Mouse (Mus musculus): ENCODE measurements around the gene Cdk11b. TPM values are rescaled to one million over a fixed set of nuclear protein-coding genes. Genes with fewer than 3 reads are reported as not detected.
"Not testable (repeated sequence)": the region's sequence is repeated elsewhere in the genome, so short reads cannot be mapped to it uniquely, and the experiment has no call there.

Cdk11b gene
- total RNA-seq, 4 experiments from 2014 or later: 43.1 to 56.6 (median 47.3) TPM

GRCm38 (mm10) chr4:155668689-155669597 lies 44.3 kb downstream of the Cdk11b start, which contains the start of gene Mib2:
Mib2 (minus strand) TSS chr4:155669198.
- peak; percentile 94 for DNase-seq

- no peak for DNase-seq
These were observed 45.0 kb downstream of the Cdk11b start for GRCm38 (mm10) chr4:155669598-155670075.

- not testable (repeated sequence) for DNase-seq
These were observed 45.6 kb downstream of the Cdk11b start for GRCm38 (mm10) chr4:155670236-155670635.

GRCm38 (mm10) chr4:155672082-155672481 lies 47.4 kb downstream of the Cdk11b start:
- no peak for DNase-seq

- DNase-seq: no peak
These were observed 51.3 kb downstream of the Cdk11b start for GRCm38 (mm10) chr4:155675991-155676390.

GRCm38 (mm10) chr4:155683670-155684277 lies 59.1 kb downstream of the Cdk11b start:
- not testable (repeated sequence) for DNase-seq

- DNase-seq: not testable (repeated sequence)
These were observed 63.1 kb downstream of the Cdk11b start for GRCm38 (mm10) chr4:155687764-155688163.

- DNase-seq: no peak
These were observed 66.1 kb downstream of the Cdk11b start for GRCm38 (mm10) chr4:155690571-155691375.

- no peak for DNase-seq
These were observed 67.8 kb downstream of the Cdk11b start for GRCm38 (mm10) chr4:155692421-155692820.

GRCm38 (mm10) chr4:155694111-155694481 lies 69.4 kb downstream of the Cdk11b start, which contains the start of gene Fndc10:
Fndc10 (plus strand) TSS chr4:155694342.
- DNase-seq: peak; percentile 59

- peak; percentile 57 for DNase-seq
These were observed 70.1 kb downstream of the Cdk11b start for GRCm38 (mm10) chr4:155694482-155695401.

GRCm38 (mm10) chr4:155695531-155696062 lies 70.9 kb downstream of the Cdk11b start:
- DNase-seq: no peak

- DNase-seq: peak; percentile 53
These were observed 71.9 kb downstream of the Cdk11b start for GRCm38 (mm10) chr4:155696261-155697255.

Other genes starting within 250 kb of the Cdk11b start
- gene Gabrd, start 226.7 kb upstream of the Cdk11b start, total RNA-seq (2022): under 1 TPM in 3 of 4 experiments, not detected in 1; 0.17 to 0.40 (median 0.24) TPM
- 1 to 10 TPM; 1.0 to 3.4 (median 1.4) TPM for gene Cfap74, start 215.7 kb upstream of the Cdk11b start, total RNA-seq (2022)
- gene Tmem52, start 155.7 kb upstream of the Cdk11b start, total RNA-seq (2022): 10 to 100 TPM in 3 of 4 experiments, 1 to 10 TPM in 1; 5.8 to 48.6 (median 27.3) TPM
- 100 to 1,000 TPM; 344 to 487 (median 448) TPM for gene Gnb1, start 133.5 kb upstream of the Cdk11b start, total RNA-seq (2022)
- 100 to 1,000 TPM; 155 to 289 (median 213) TPM for gene Nadk, start 62.5 kb upstream of the Cdk11b start, total RNA-seq (2022)
- 10 to 100 TPM; 38.8 to 54.2 (median 44.9) TPM for gene Slc35e2, start 23.4 kb upstream of the Cdk11b start, total RNA-seq (2022)
- not detected for gene Gm10563, start 20.6 kb downstream of the Cdk11b start, total RNA-seq (2022)
- gene Mmp23, start 28.5 kb downstream of the Cdk11b start, total RNA-seq (2022): 1 to 10 TPM; 4.8 to 8.4 (median 6.7) TPM
- gene Mib2, start 44.3 kb downstream of the Cdk11b start, total RNA-seq (2022): 10 to 100 TPM; 53.5 to 74.5 (median 61.5) TPM
- 10 to 100 TPM; 67.7 to 72.0 (median 69.9) TPM for gene Fndc10, start 69.5 kb downstream of the Cdk11b start, total RNA-seq (2022)
- 100 to 1,000 TPM; 106 to 127 (median 114) TPM for gene Ssu72, start 79.9 kb downstream of the Cdk11b start, total RNA-seq (2022)
- 1 to 10 TPM in 3 of 4 experiments, under 1 TPM in 1; 0.90 to 1.2 (median 1.1) TPM for gene Tmem240, start 109.9 kb downstream of the Cdk11b start, total RNA-seq (2022)
- 10 to 100 TPM; 69.5 to 90.1 (median 77.6) TPM for gene Atad3a, start 136.2 kb downstream of the Cdk11b start, total RNA-seq (2022)
- gene Vwa1, start 149.8 kb downstream of the Cdk11b start, total RNA-seq (2022): 1 to 10 TPM; 3.2 to 6.9 (median 4.7) TPM
- gene Tmem88b, start 161.0 kb downstream of the Cdk11b start, total RNA-seq (2022): 1 to 10 TPM in 1 of 4 experiments, under 1 TPM in 3; 0.17 to 1.0 (median 0.62) TPM
- not detected for gene Ankrd65, start 165.6 kb downstream of the Cdk11b start, total RNA-seq (2022)
- gene Mrpl20, start 178.0 kb downstream of the Cdk11b start, total RNA-seq (2022): 100 to 1,000 TPM; 102 to 144 (median 126) TPM
- 100 to 1,000 TPM in 3 of 4 experiments, 10 to 100 TPM in 1; 88.5 to 164 (median 122) TPM for gene Ccnl2, start 187.6 kb downstream of the Cdk11b start, total RNA-seq (2022)
- 100 to 1,000 TPM; 134 to 175 (median 158) TPM for gene Aurkaip1, start 206.4 kb downstream of the Cdk11b start, total RNA-seq (2022)
- gene Mxra8, start 214.8 kb downstream of the Cdk11b start, total RNA-seq (2022): 10 to 100 TPM; 45.1 to 93.9 (median 66.8) TPM
- gene Dvl1, start 222.5 kb downstream of the Cdk11b start, total RNA-seq (2022): 100 to 1,000 TPM in 1 of 4 experiments, 10 to 100 TPM in 3; 69.6 to 110 (median 73.1) TPM
- 1 to 10 TPM in 1 of 4 experiments, under 1 TPM in 3; 0.46 to 1.2 (median 0.62) TPM for gene Tas1r3, start 238.5 kb downstream of the Cdk11b start, total RNA-seq (2022)
- gene Cptp, start 244.6 kb downstream of the Cdk11b start, total RNA-seq (2022): 10 to 100 TPM; 16.4 to 29.0 (median 17.9) TPM
- gene Ints11, start 244.7 kb downstream of the Cdk11b start, total RNA-seq (2022): 10 to 100 TPM; 32.3 to 34.6 (median 33.3) TPM